Mouse (Mus musculus) lung, adult 2 months (tissue): ENCODE data around the gene Rpgrip1l.

Source experiments
- CTCF ChIP-seq: fragments of 200-500 bp; IDR thresholded peaks from 2 replicates; pipeline ENCODE4 v1.5.1; 2011; ENCODE audit warnings: mild to moderate bottlenecking, low read length, control low read depth; ENCODE audit not compliant: insufficient read depth
- POLR2A ChIP-seq: fragments of 200-500 bp; IDR thresholded peaks from 2 replicates; pipeline ENCODE4 v1.6.1; 2011; ENCODE audit warnings: low read depth, mild to moderate bottlenecking, control low read depth, low read length, borderline replicate concordance; ENCODE audit errors: extremely low read depth

DNA sequence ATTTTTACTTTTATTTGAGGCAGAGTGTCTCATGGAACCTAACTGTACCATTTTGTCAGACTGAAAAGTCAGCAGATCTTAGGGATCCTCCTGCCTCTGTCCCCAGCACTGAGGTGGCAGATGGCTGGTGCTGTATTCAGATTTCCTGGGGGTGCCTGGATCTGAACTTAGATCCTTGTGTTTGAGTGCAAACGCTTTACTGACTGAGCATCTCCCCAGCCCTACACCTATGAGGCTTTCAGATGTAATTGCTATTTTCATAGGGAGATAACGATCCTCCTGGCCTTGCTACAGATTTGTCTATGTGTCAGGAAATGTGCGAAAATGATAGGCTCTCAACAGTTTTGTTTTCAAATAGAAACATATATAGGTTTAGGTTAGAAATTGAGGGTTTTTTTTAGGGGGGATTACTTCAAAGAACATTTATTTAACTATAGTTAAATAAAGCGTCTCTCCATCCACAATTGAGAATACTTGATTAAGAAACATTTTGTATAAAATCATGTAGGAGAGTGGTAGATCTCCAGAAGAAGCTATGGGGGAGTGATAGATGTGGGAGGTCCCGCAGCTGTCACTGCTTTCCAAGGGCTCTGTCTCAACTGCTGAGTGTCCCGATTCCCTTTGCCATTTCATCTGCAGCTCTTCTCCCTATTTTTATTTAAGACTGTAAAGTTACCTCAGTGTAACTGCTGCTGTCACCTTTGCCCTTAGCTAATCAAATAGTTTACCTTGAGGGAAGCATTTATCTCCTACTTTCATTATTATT lies 25.5 kb upstream of the Rpgrip1l start:
- no peak for TF ChIP-seq CTCF
- TF ChIP-seq POLR2A: no peak
